Mouse (Mus musculus): ENCODE measurements at regions not wholly inside any gene's neighbourhood (a gene's known extent, or its start where the extent isn't known, plus 50 kb on each side); places are given as distances from the start of the nearest gene placed in this dataset.

GRCm38 (mm10) chr9:97224549-97224948 lies 113.6 kb upstream of the Slc25a36 start:
- no peak for ATAC-seq
- WGBS = 14% methylated on average over 7 of the region's 7 CpGs
- no peaks in the 10 kb centered on the region for H3K9me3 ChIP-seq (ENCODE audit: control insufficient read depth, low read length)

GRCm38 (mm10) chr9:97214806-97215205 lies 103.8 kb upstream of the Slc25a36 start:
- no peak for ATAC-seq
- H3K27me3 ChIP-seq (replicated peaks; ENCODE audit: control insufficient read depth, insufficient read depth, low read length) = no peaks in the 10 kb centered on the region
- H3K4me1 ChIP-seq (replicated peaks; ENCODE audit: control insufficient read depth, insufficient read depth, low read length) = no peaks in the 10 kb centered on the region
- no peak overlapping the region for H3K9ac ChIP-seq (replicated peaks; ENCODE audit: low read depth, low read length)
- H3K27ac ChIP-seq (ENCODE audit: low read length) = no peak overlapping the region
- WGBS = 38% methylated on average over 2 of the region's 2 CpGs
- no peaks in the 10 kb centered on the region for H3K36me3 ChIP-seq (ENCODE audit: control insufficient read depth, insufficient read depth)
- H3K4me2 ChIP-seq (ENCODE audit: low read length) = no peak overlapping the region
- no peaks in the 10 kb centered on the region for H3K9me3 ChIP-seq (ENCODE audit: control insufficient read depth, low read length)
- no peak overlapping the region for H3K4me3 ChIP-seq (replicated peaks; ENCODE audit: low read length)

More at GRCm38 (mm10) chr9:97224549-97224948, 113.6 kb upstream of the Slc25a36 start:
- Histone ChIP-seq H3K27ac (ENCODE audit: low read length) (no peak overlapping the region), H3K4me3 (replicated peaks; ENCODE audit: low read length) (no peak overlapping the region), H3K27me3 (replicated peaks; ENCODE audit: control insufficient read depth, insufficient read depth, low read length) (no peaks in the 10 kb centered on the region), H3K36me3 (ENCODE audit: control insufficient read depth, insufficient read depth) (no peaks in the 10 kb centered on the region), H3K9ac (replicated peaks; ENCODE audit: low read depth, low read length) (no peak overlapping the region), H3K4me1 (replicated peaks; ENCODE audit: control insufficient read depth, insufficient read depth, low read length) (no peaks in the 10 kb centered on the region), H3K4me2 (ENCODE audit: low read length) (no peak overlapping the region)

GRCm38 (mm10) chr9:97190321-97190860 lies 79.4 kb upstream of the Slc25a36 start:
- Histone ChIP-seq H3K36me3 (ENCODE audit: control insufficient read depth, insufficient read depth) (no peaks in the 10 kb centered on the region), H3K9ac (replicated peaks; ENCODE audit: low read depth, low read length) (no peak overlapping the region), H3K4me2 (ENCODE audit: low read length) (no peak overlapping the region), H3K27me3 (replicated peaks; ENCODE audit: control insufficient read depth, insufficient read depth, low read length) (no peaks in the 10 kb centered on the region), H3K9me3 (ENCODE audit: control insufficient read depth, low read length) (no peaks in the 10 kb centered on the region), H3K27ac (ENCODE audit: low read length) (no peak overlapping the region), H3K4me1 (replicated peaks; ENCODE audit: control insufficient read depth, insufficient read depth, low read length) (no peaks in the 10 kb centered on the region), H3K4me3 (replicated peaks; ENCODE audit: low read length) (no peak overlapping the region)
- WGBS = 49% methylated on average over 14 of the region's 14 CpGs
- ATAC-seq = no peak

GRCm38 (mm10) chr9:97189646-97190045 lies 78.7 kb upstream of the Slc25a36 start:
- Histone ChIP-seq H3K4me1 (replicated peaks; ENCODE audit: control insufficient read depth, insufficient read depth, low read length) (no peaks in the 10 kb centered on the region), H3K27ac (ENCODE audit: low read length) (no peak overlapping the region), H3K27me3 (replicated peaks; ENCODE audit: control insufficient read depth, insufficient read depth, low read length) (no peaks in the 10 kb centered on the region), H3K4me2 (ENCODE audit: low read length) (no peak overlapping the region), H3K9me3 (ENCODE audit: control insufficient read depth, low read length) (no peaks in the 10 kb centered on the region), H3K36me3 (ENCODE audit: control insufficient read depth, insufficient read depth) (no peaks in the 10 kb centered on the region), H3K9ac (replicated peaks; ENCODE audit: low read depth, low read length) (no peak overlapping the region), H3K4me3 (replicated peaks; ENCODE audit: low read length) (no peak overlapping the region)
- 93% methylated on average over 4 of the region's 4 CpGs for WGBS
- no peak for ATAC-seq

- Histone ChIP-seq H3K9ac (replicated peaks; ENCODE audit: low read depth, low read length) (no peak overlapping the region), H3K9me3 (ENCODE audit: control insufficient read depth, low read length) (no peaks in the 10 kb centered on the region), H3K4me3 (replicated peaks; ENCODE audit: low read length) (no peak overlapping the region), H3K27me3 (replicated peaks; ENCODE audit: control insufficient read depth, insufficient read depth, low read length) (no peaks in the 10 kb centered on the region), H3K36me3 (ENCODE audit: control insufficient read depth, insufficient read depth) (no peaks in the 10 kb centered on the region), H3K27ac (ENCODE audit: low read length) (no peak overlapping the region), H3K4me2 (ENCODE audit: low read length) (no peak overlapping the region), H3K4me1 (replicated peaks; ENCODE audit: control insufficient read depth, insufficient read depth, low read length) (no peaks in the 10 kb centered on the region)
- ATAC-seq = no peak
- WGBS = 80% methylated on average over 7 of the region's 7 CpGs
Measured at GRCm38 (mm10) chr9:97188616-97189330, 77.8 kb upstream of the Slc25a36 start.

GRCm38 (mm10) chr9:97173230-97173951 lies 62.4 kb upstream of the Slc25a36 start:
- Histone ChIP-seq H3K9me3 (ENCODE audit: control insufficient read depth, low read length) (no peaks in the 10 kb centered on the region), H3K36me3 (ENCODE audit: control insufficient read depth, insufficient read depth) (no peaks in the 10 kb centered on the region), H3K9ac (replicated peaks; ENCODE audit: low read depth, low read length) (no peak overlapping the region), H3K4me1 (replicated peaks; ENCODE audit: control insufficient read depth, insufficient read depth, low read length) (no peaks in the 10 kb centered on the region), H3K4me3 (replicated peaks; ENCODE audit: low read length) (no peak overlapping the region), H3K4me2 (ENCODE audit: low read length) (no peak overlapping the region), H3K27ac (ENCODE audit: low read length) (no peak overlapping the region), H3K27me3 (replicated peaks; ENCODE audit: control insufficient read depth, insufficient read depth, low read length) (no peaks in the 10 kb centered on the region)
- WGBS = 73% methylated on average over 5 of the region's 5 CpGs
- ATAC-seq = no peak

- no peaks in the 10 kb centered on the region for H3K4me1 ChIP-seq (replicated peaks; ENCODE audit: control insufficient read depth, insufficient read depth, low read length)
- no peak for ATAC-seq
- no peaks in the 10 kb centered on the region for H3K27me3 ChIP-seq (replicated peaks; ENCODE audit: control insufficient read depth, insufficient read depth, low read length)
- H3K9ac ChIP-seq (replicated peaks; ENCODE audit: low read depth, low read length) = no peak overlapping the region
- no peak overlapping the region for H3K4me2 ChIP-seq (ENCODE audit: low read length)
- H3K27ac ChIP-seq (ENCODE audit: low read length) = no peak overlapping the region
- no peak overlapping the region for H3K4me3 ChIP-seq (replicated peaks; ENCODE audit: low read length)
- no peaks in the 10 kb centered on the region for H3K36me3 ChIP-seq (ENCODE audit: control insufficient read depth, insufficient read depth)
- 6% methylated on average over 3 of the region's 3 CpGs for WGBS
- H3K9me3 ChIP-seq (ENCODE audit: control insufficient read depth, low read length) = no peaks in the 10 kb centered on the region
Measured at GRCm38 (mm10) chr9:97172075-97172474, 61.1 kb upstream of the Slc25a36 start.

- Histone ChIP-seq H3K9me3 (ENCODE audit: control insufficient read depth, low read length) (no peaks in the 10 kb centered on the region), H3K27me3 (replicated peaks; ENCODE audit: control insufficient read depth, insufficient read depth, low read length) (no peaks in the 10 kb centered on the region), H3K36me3 (ENCODE audit: control insufficient read depth, insufficient read depth) (no peaks in the 10 kb centered on the region), H3K9ac (replicated peaks; ENCODE audit: low read depth, low read length) (no peak overlapping the region), H3K27ac (ENCODE audit: low read length) (no peak overlapping the region), H3K4me1 (replicated peaks; ENCODE audit: control insufficient read depth, insufficient read depth, low read length) (no peaks in the 10 kb centered on the region), H3K4me2 (ENCODE audit: low read length) (no peak overlapping the region), H3K4me3 (replicated peaks; ENCODE audit: low read length) (no peak overlapping the region)
- no peak for ATAC-seq
- 91% methylated on average over 4 of the region's 4 CpGs for WGBS
Measured at GRCm38 (mm10) chr9:97171484-97171883, 60.5 kb upstream of the Slc25a36 start.

- H3K27me3 ChIP-seq (replicated peaks; ENCODE audit: control insufficient read depth, insufficient read depth, low read length) = no peaks in the 10 kb centered on the region
- 32% methylated on average over 1 of the region's 1 CpGs for WGBS
- no peaks in the 10 kb centered on the region for H3K4me1 ChIP-seq (replicated peaks; ENCODE audit: control insufficient read depth, insufficient read depth, low read length)
- H3K36me3 ChIP-seq (ENCODE audit: control insufficient read depth, insufficient read depth) = no peaks in the 10 kb centered on the region
- no peak overlapping the region for H3K9ac ChIP-seq (replicated peaks; ENCODE audit: low read depth, low read length)
- H3K27ac ChIP-seq (ENCODE audit: low read length) = no peak overlapping the region
- H3K4me2 ChIP-seq (ENCODE audit: low read length) = no peak overlapping the region
- H3K9me3 ChIP-seq (ENCODE audit: control insufficient read depth, low read length) = no peaks in the 10 kb centered on the region
- ATAC-seq = 0 out of 2 replicates have a peak, but pooled peaks have one; percentile 36
- no peak overlapping the region for H3K4me3 ChIP-seq (replicated peaks; ENCODE audit: low read length)
Measured at GRCm38 (mm10) chr9:97170836-97171235, 59.9 kb upstream of the Slc25a36 start.
